Mouse (Mus musculus): ENCODE data around the gene Fam222a. TPM values are rescaled to one million over a fixed set of nuclear protein-coding genes. Genes with fewer than 3 reads are reported as not detected.

The Fam222a gene
- polyA plus RNA-seq, 1 experiment from 2014 or later: 9.9 TPM

GRCm38 (mm10) chr5:114565305-114565704 lies 2.5 kb upstream of the Fam222a start:
- H3K36me3 ChIP-seq: no peaks in the 10 kb centered on the region
- H3K4me2 ChIP-seq (replicated peaks): no peak overlapping the region
- H3K4me1 ChIP-seq: peaks cover 35% of the 10 kb centered on the region
- no peak overlapping the region for H3K4me3 ChIP-seq
- ATAC-seq (ENCODE audit: low FRiP score): no peak
- WGBS: 19% methylated on average over 12 of the region's 12 CpGs
- peaks cover 5% of the 10 kb centered on the region for H3K9me3 ChIP-seq (replicated peaks)
- 0 out of 2 replicates have a peak overlapping the region, but pooled peaks have one; percentile 23 for H3K9ac ChIP-seq
- peaks cover 12% of the 10 kb centered on the region for H3K27me3 ChIP-seq
- H3K27ac ChIP-seq: no peak overlapping the region

DNA sequence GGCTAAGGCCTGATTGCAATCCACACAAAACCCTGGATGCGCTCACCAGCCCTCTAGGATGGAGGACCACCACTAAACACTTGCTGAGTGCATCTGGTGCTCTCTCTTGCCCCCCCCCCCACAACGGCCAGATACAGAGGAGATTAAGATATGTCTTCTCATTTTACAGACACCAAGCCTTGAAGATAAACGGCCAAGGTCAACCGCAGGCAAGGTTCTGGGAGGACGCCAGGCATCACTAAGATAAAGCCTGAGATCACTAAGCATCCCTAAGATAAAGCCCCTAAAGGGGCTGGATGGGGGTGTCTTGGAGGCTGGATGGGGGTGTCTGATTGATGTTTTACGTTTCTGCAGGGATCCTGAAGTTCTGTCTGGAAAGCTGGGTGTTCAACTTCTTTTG lies 2.1 kb upstream of the Fam222a start:
- peaks cover 35% of the 10 kb centered on the region for H3K4me1 ChIP-seq
- 60% methylated on average over 6 of the region's 6 CpGs for WGBS
- H3K27ac ChIP-seq: no peak overlapping the region
- no peak overlapping the region for H3K4me2 ChIP-seq (replicated peaks)
- H3K36me3 ChIP-seq: no peaks in the 10 kb centered on the region
- H3K27me3 ChIP-seq: peaks cover 12% of the 10 kb centered on the region
- no peak for ATAC-seq (ENCODE audit: low FRiP score)
- peaks cover 5% of the 10 kb centered on the region for H3K9me3 ChIP-seq (replicated peaks)
- no peak overlapping the region for H3K4me3 ChIP-seq
- no peak overlapping the region for H3K9ac ChIP-seq

DNA sequence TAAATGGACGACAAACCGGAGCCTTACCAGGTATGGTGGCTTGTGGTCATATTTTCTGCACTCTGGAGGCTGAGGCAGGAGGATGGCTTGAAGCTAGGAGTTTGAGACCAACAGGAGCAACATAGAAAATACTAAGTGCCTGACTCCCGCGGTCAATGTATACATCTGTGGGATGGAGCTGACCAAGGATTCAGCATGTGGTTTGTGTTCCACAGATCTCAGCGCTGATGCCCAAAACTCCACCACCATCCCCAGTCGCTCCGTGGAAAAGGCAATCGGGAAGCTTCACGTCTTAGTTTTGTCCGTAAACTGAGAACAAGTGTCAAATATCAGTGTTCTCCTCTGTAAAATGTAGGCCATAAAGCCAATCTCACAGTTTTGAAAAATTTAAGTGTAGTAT lies 1.4 kb upstream of the Fam222a start:
- Histone ChIP-seq H3K4me2 (replicated peaks) (no peak overlapping the region), H3K27me3 (peaks cover 12% of the 10 kb centered on the region), H3K9ac (no peak overlapping the region), H3K36me3 (no peaks in the 10 kb centered on the region), H3K9me3 (replicated peaks) (peaks cover 5% of the 10 kb centered on the region), H3K4me3 (no peak overlapping the region), H3K27ac (no peak overlapping the region), H3K4me1 (peaks cover 39% of the 10 kb centered on the region)
- no peak for ATAC-seq (ENCODE audit: low FRiP score)
- 88% methylated on average over 10 of the region's 10 CpGs for WGBS

DNA sequence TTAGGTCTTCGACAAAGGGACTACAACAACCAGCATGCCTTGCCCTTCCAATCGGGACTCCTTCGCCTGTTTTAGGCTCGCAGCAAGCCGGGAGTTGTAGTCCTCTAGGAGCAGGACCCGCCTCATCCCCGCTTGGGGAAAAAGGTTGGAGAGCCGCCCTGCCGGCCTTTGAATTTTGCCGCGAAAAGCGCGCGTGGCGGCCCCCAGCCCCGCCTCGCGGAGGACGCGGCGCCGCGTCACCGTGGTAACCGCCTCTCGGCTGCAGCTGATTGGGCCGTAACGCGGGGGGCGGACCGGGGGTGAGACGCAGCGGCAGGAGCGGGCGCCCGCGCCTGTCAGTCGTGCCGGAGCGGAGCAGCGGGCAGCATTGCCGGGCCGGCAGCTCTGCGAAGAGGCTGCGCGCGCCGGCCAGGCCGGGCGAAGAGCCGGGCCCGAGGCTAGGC lies 720 bp upstream of the Fam222a start:
- H3K27me3 ChIP-seq: peaks cover 12% of the 10 kb centered on the region
- ATAC-seq (ENCODE audit: low FRiP score): peak; percentile 88
- H3K9ac ChIP-seq: peak overlapping the region; percentile 69
- H3K9me3 ChIP-seq (replicated peaks): peaks cover 5% of the 10 kb centered on the region
- H3K27ac ChIP-seq: peak overlapping the region; percentile 93
- H3K36me3 ChIP-seq: no peaks in the 10 kb centered on the region
- peak overlapping the region; percentile 84 for H3K4me2 ChIP-seq (replicated peaks)
- peak overlapping the region; percentile 79 for H3K4me3 ChIP-seq
- under 1% methylated on average over 48 of the region's 52 CpGs for WGBS
- H3K4me1 ChIP-seq: peaks cover 45% of the 10 kb centered on the region

- H3K36me3 ChIP-seq: no peaks in the 10 kb centered on the region
- H3K27me3 ChIP-seq: peaks cover 12% of the 10 kb centered on the region
- H3K4me3 ChIP-seq: peak overlapping the region; percentile 79
- H3K4me2 ChIP-seq (replicated peaks): peak overlapping the region; percentile 84
- H3K9ac ChIP-seq: peak overlapping the region; percentile 69
- 20% methylated on average over 5 of the region's 5 CpGs for WGBS
- ATAC-seq (ENCODE audit: low FRiP score): no peak
- no peaks in the 10 kb centered on the region for H3K9me3 ChIP-seq (replicated peaks)
- H3K27ac ChIP-seq: peak overlapping the region; percentile 93; the same call in 1 of the 2 replicates
- peaks cover 63% of the 10 kb centered on the region for H3K4me1 ChIP-seq
Measured at GRCm38 (mm10) chr5:114568818-114569217, 1.0 kb downstream of the Fam222a start.

- H3K4me2 ChIP-seq (replicated peaks): peak overlapping the region; percentile 84
- peaks cover 74% of the 10 kb centered on the region for H3K4me1 ChIP-seq
- no peaks in the 10 kb centered on the region for H3K36me3 ChIP-seq
- peak overlapping the region; percentile 93; the same call in 1 of the 2 replicates for H3K27ac ChIP-seq
- peak overlapping the region; percentile 69 for H3K9ac ChIP-seq
- H3K4me3 ChIP-seq: peak overlapping the region; percentile 79
- H3K9me3 ChIP-seq (replicated peaks): no peaks in the 10 kb centered on the region
- H3K27me3 ChIP-seq: peaks cover 12% of the 10 kb centered on the region; the same call in 1 of the 2 replicates
- ATAC-seq (ENCODE audit: low FRiP score): no peak
- 27% methylated on average over 12 of the region's 16 CpGs for WGBS
Measured at GRCm38 (mm10) chr5:114569918-114570670, 2.3 kb downstream of the Fam222a start.

- ATAC-seq (ENCODE audit: low FRiP score): peak; percentile 36; the same call in 1 of the 2 replicates
- Histone ChIP-seq H3K36me3 (no peaks in the 10 kb centered on the region), H3K4me1 (peaks cover 77% of the 10 kb centered on the region), H3K9ac (peak overlapping the region; percentile 50), H3K27ac (peak overlapping the region; percentile 91), H3K4me3 (peak overlapping the region; percentile 40), H3K27me3 (0 out of 2 replicates have a peak, but pooled peaks cover 8% of the 10 kb centered on the region), H3K9me3 (replicated peaks) (no peaks in the 10 kb centered on the region), H3K4me2 (replicated peaks) (peak overlapping the region; percentile 84)
- WGBS: 4% methylated on average over 14 of the region's 14 CpGs
Measured at GRCm38 (mm10) chr5:114570791-114571450, 3.1 kb downstream of the Fam222a start.

DNA sequence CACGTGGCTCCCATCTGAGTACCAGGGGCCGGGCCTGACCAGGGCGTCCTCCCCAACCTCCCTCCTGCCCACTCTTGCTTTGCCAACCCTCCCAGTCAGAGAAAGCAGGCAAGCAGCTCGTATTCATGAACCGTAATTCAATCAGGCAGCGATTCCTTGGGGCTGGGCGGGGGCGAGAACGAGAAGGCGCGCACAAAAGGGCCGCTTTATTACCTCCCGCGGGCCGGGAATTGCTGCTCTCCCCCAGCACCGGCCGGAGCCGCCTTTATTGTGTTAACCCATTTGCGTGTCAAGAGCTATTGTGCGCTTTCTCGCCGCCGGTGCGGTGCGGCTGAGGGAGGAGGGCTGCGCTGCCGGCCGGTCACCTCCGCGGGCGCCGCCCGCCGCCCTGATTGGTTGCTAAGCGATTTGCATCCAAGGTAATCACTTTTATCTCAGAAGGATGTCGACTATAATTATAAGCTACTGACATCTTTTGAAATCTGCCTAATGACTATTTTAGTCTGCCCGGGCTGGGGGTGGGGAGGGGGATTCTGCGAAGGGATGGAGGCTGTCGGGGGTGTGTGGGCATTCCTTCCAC lies 3.7 kb downstream of the Fam222a start:
- Histone ChIP-seq H3K36me3 (no peaks in the 10 kb centered on the region), H3K4me2 (replicated peaks) (peak overlapping the region; percentile 84), H3K4me1 (peaks cover 83% of the 10 kb centered on the region), H3K9me3 (replicated peaks) (no peaks in the 10 kb centered on the region), H3K9ac (peak overlapping the region; percentile 50), H3K27me3 (0 out of 2 replicates have a peak, but pooled peaks cover 8% of the 10 kb centered on the region), H3K4me3 (peak overlapping the region; percentile 40), H3K27ac (peak overlapping the region; percentile 91)
- WGBS: under 1% methylated on average over 39 of the region's 39 CpGs
- ATAC-seq (ENCODE audit: low FRiP score): peak; percentile 33

DNA sequence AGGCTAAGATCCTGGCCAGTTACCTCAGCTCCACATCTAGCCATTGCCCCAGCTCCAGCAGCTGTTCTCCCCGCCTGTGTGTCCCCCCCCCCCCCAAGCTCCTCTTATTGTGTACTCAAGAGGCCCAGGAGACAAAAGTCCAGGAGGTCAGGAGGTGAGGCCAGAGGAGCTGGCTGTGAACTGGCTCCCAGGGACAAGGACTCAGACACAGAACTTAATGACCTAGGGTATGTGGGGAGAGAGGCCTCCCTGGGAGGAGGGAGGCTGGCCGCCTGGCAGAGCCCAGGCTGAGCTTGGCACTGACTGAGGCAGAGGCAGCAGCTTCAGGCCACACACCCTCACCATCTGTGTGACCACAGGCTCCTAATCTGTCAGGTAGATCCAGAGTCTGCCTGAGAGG lies 5.2 kb downstream of the Fam222a start:
- peak overlapping the region; percentile 40; the same call in 1 of the 2 replicates for H3K4me3 ChIP-seq
- ATAC-seq (ENCODE audit: low FRiP score): no peak
- H3K27ac ChIP-seq: peak overlapping the region; percentile 91; the same call in 1 of the 2 replicates
- WGBS: 13% methylated on average over 2 of the region's 2 CpGs
- H3K4me1 ChIP-seq: peaks cover 97% of the 10 kb centered on the region
- H3K9me3 ChIP-seq (replicated peaks): no peaks in the 10 kb centered on the region
- H3K27me3 ChIP-seq: 0 out of 2 replicates have a peak, but pooled peaks cover 8% of the 10 kb centered on the region
- no peak overlapping the region for H3K9ac ChIP-seq
- H3K4me2 ChIP-seq (replicated peaks): peak overlapping the region; percentile 84
- H3K36me3 ChIP-seq: no peaks in the 10 kb centered on the region

GRCm38 (mm10) chr5:114573920-114574628 lies 6.3 kb downstream of the Fam222a start:
- Histone ChIP-seq H3K27ac (peak overlapping the region; percentile 80; the same call in 1 of the 2 replicates), H3K27me3 (0 out of 2 replicates have a peak, but pooled peaks cover 8% of the 10 kb centered on the region), H3K9me3 (replicated peaks) (no peaks in the 10 kb centered on the region), H3K9ac (no peak overlapping the region), H3K4me3 (0 out of 2 replicates have a peak overlapping the region, but pooled peaks have one; percentile 10), H3K4me2 (replicated peaks) (peak overlapping the region; percentile 37; the same call in 1 of the 2 replicates), H3K4me1 (peaks cover 94% of the 10 kb centered on the region), H3K36me3 (0 out of 2 replicates have a peak, but pooled peaks cover under 1% of the 10 kb centered on the region)
- 63% methylated on average over 12 of the region's 12 CpGs for WGBS
- ATAC-seq (ENCODE audit: low FRiP score): no peak

DNA sequence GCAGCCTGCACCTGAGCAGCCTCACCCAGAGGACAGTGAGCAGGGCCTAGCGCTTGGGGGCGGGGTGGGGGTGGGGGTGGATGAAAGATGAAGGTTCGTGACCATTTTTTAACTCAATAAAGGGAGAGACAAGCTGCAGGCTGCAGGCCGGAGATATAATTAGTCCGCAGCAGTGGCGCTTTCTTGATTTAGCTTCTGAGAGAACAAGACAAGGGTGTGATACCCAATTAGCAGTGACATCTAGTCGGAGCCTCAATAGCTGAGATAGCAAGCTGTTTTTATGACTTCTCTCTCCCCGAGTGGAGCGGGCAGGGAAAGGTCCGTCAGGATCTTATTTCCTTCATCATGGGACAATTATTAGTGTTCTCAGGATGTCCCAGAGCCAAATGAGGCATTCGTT lies 7.2 kb downstream of the Fam222a start:
- H3K27me3 ChIP-seq: 0 out of 2 replicates have a peak, but pooled peaks cover 3% of the 10 kb centered on the region
- no peak for ATAC-seq (ENCODE audit: low FRiP score)
- peak overlapping the region; percentile 10; the same call in 1 of the 2 replicates for H3K4me3 ChIP-seq
- 35% methylated on average over 11 of the region's 11 CpGs for WGBS
- H3K36me3 ChIP-seq: 0 out of 2 replicates have a peak, but pooled peaks cover 4% of the 10 kb centered on the region
- H3K27ac ChIP-seq: peak overlapping the region; percentile 80
- H3K4me2 ChIP-seq (replicated peaks): peak overlapping the region; percentile 37
- H3K9me3 ChIP-seq (replicated peaks): no peaks in the 10 kb centered on the region
- H3K9ac ChIP-seq: no peak overlapping the region
- peaks cover 94% of the 10 kb centered on the region for H3K4me1 ChIP-seq
